Mouse (Mus musculus) thymus, adult 2 months (tissue): ENCODE data around the gene 1110032F04Rik.

ENCODE experiments used
- CTCF ChIP-seq: fragments of 200-500 bp; IDR thresholded peaks from 2 replicates; pipeline ENCODE4 v1.5.1; 2012; ENCODE audit warnings: mild to moderate bottlenecking, control low read depth, low read length, moderate library complexity, borderline replicate concordance; ENCODE audit not compliant: control insufficient read depth, poor library complexity, insufficient read depth; ENCODE audit errors: extremely low read depth
- POLR2A ChIP-seq: fragments of 200-500 bp; IDR thresholded peaks from 2 replicates; pipeline ENCODE4 v1.6.1; 2012; ENCODE audit warnings: mild to moderate bottlenecking, low read length, control low read depth, moderate library complexity; ENCODE audit not compliant: control insufficient read depth, poor library complexity, insufficient read depth; ENCODE audit errors: extremely low read depth

- TF ChIP-seq POLR2A, result no peak
- no peak for TF ChIP-seq CTCF
Measured at GRCm38 (mm10) chr3:68895426-68895825, 26.0 kb downstream of the 1110032F04Rik start.
